Mouse (Mus musculus): ENCODE measurements at regions not wholly inside any gene's neighbourhood (a gene's known extent, or its start where the extent isn't known, plus 50 kb on each side); places are given as distances from the start of the nearest gene placed in this dataset.

DNA sequence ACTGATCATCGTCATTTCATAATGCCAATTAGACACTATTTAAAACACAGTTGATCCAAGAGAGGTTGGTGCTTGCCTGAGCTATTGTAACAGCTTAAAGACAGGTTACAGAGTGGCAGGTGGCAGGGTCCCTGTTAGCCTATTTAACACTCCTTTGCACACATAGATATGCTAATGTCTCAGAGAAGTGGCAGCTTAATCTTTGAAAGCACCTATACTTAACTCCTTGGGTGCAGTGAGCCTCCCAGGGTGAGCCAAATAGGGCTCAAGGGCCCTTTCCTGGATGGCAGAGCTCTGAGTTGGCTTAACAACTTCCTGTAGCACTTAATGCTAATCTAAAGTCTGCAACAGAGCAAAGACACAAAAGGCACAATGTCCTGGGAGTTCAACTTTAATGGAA is 1105.5 kb downstream of the Cntnap5b start:
- TF ChIP-seq POLR2A (IDR thresholded peaks at IDR 0.05; ENCODE audit: borderline replicate concordance, extremely low read depth, insufficient read depth, insufficient read length, poor library complexity, severe bottlenecking) (no peak), CTCF (IDR thresholded peaks at IDR 0.05; ENCODE audit: borderline replicate concordance, extremely low read depth, insufficient read depth, insufficient read length) (no peak)
- DNase-seq (ENCODE audit: low read depth), result peak; percentile 65

DNA sequence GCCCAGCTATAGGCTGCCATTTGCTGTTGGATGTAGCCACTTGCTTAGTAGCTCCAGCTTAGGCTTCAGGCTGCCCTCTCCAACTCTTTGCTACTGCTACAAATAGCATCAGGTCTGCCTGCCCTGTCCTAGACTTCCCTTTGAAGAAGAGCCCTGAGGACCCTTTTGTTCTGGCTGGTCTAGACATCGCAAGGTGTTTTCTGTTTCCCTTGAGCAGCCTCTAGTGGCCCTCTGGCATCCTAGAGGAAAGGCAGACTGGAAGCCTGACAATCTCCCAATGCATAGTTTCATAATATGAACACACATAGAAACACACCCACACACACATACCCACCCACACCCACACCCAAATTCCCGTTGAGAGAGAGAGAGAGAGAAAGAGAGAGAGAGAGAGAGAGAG is 1114.8 kb downstream of the Cntnap5b start:
- peak; percentile 6 for DNase-seq (ENCODE audit: low read depth)
- no peak for TF ChIP-seq POLR2A (IDR thresholded peaks at IDR 0.05; ENCODE audit: borderline replicate concordance, extremely low read depth, insufficient read depth, insufficient read length, poor library complexity, severe bottlenecking)
- TF ChIP-seq CTCF (IDR thresholded peaks at IDR 0.05; ENCODE audit: borderline replicate concordance, extremely low read depth, insufficient read depth, insufficient read length), result peak; percentile 17; the same call in 1 of the 2 replicates

DNA sequence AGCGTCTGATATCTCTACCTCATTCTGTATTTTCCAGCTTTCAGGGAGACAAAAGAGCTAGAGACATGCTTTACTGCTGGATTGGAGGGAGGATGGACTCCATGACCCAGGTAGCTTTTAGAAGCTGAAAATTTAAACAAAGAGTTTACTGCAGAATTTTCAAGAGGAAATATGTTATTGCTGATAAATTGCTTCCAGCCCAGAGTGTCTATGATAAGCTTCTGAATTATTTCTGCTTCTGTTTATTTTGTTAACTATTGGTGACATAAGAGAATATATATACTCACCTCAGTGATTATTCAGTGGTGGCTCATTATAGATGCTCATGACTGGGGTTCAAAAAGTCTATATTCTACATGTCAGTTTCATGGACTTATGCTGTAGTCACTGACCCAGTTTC is 1115.8 kb downstream of the Cntnap5b start:
- TF ChIP-seq POLR2A (IDR thresholded peaks at IDR 0.05; ENCODE audit: borderline replicate concordance, extremely low read depth, insufficient read depth, insufficient read length, poor library complexity, severe bottlenecking) (no peak), CTCF (IDR thresholded peaks at IDR 0.05; ENCODE audit: borderline replicate concordance, extremely low read depth, insufficient read depth, insufficient read length) (no peak)
- DNase-seq (ENCODE audit: low read depth), result no peak

DNA sequence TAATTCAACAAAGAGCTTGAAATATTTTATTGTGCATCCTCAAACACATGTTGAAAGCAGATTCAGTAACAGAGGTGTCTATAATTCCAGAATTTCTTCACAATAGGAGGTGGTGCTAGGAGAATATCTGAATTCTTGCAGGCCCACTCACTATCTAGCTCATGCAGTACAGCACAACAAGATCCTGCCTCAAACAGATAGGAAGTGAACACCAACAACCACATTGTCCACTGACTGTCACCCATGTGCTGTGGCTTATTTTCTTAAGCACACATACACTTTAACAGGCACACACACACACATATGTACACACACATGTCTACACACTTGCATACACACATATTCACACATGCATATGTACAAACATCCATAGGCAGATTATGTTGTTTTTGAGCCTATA is 1150.3 kb downstream of the Cntnap5b start:
- no peak for DNase-seq (ENCODE audit: low read depth)

DNA sequence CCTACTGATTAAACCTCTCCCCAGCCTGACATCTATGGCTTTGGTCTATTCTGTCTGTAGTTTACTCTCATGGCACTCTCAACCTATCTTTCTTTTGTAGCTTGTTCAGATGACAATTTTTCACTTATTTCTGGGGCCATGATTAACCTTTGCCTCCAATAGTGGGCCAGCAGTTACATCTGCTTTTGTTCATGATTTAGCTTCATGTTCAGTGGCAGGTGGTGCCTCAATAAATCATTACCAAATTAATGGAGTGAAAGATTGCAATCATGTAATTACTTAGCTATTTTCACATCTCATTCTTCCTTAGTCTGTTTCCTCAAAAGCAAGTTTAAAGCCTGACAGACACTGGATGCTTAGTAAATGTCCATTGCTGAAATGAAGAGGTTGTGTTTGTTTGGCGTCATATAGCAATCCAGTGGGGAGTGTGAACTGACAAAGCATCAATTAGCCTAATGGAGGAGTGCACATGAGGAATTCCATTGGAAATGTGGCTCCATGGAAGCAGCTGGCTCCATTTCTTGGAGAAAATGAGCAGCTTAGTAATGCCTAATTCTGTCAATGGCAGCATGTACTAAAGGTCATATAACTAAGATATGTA is 1155.7 kb downstream of the Cntnap5b start:
- peak; percentile 68 for DNase-seq (ENCODE audit: low read depth)
- TF ChIP-seq CTCF (IDR thresholded peaks at IDR 0.05; ENCODE audit: borderline replicate concordance, extremely low read depth, insufficient read depth, insufficient read length), result no peak
- no peak for TF ChIP-seq POLR2A (IDR thresholded peaks at IDR 0.05; ENCODE audit: borderline replicate concordance, extremely low read depth, insufficient read depth, insufficient read length, poor library complexity, severe bottlenecking)

More for the DNA sequence above, 1150.3 kb downstream of the Cntnap5b start:
- TF ChIP-seq POLR2A (IDR thresholded peaks at IDR 0.05; ENCODE audit: borderline replicate concordance, extremely low read depth, insufficient read depth, insufficient read length, poor library complexity, severe bottlenecking), result no peak
- TF ChIP-seq CTCF (IDR thresholded peaks at IDR 0.05; ENCODE audit: borderline replicate concordance, extremely low read depth, insufficient read depth, insufficient read length), result no peak

DNA sequence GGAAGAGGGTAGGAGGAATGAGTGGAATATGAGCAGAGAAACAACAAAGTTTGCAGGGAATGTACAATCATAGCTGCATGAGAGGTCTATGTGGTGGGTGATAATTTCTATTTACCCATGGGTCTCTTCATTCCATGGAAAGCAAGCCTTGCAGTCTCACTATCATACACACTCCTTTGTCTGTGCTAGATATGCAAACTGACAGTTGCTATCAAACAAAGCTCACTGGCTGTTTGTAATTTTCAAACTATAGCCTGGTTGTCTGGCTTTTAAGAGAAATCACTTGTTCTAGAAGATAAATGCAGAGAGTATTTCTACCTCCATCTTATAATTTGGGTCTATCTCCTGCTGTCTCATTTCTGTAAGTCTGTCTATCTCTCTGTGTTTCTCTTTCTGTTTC is 1194.7 kb downstream of the Cntnap5b start:
- TF ChIP-seq CTCF (IDR thresholded peaks at IDR 0.05; ENCODE audit: borderline replicate concordance, extremely low read depth, insufficient read depth, insufficient read length), result no peak
- no peak for TF ChIP-seq POLR2A (IDR thresholded peaks at IDR 0.05; ENCODE audit: borderline replicate concordance, extremely low read depth, insufficient read depth, insufficient read length, poor library complexity, severe bottlenecking)
- DNase-seq (ENCODE audit: low read depth), result no peak

DNA sequence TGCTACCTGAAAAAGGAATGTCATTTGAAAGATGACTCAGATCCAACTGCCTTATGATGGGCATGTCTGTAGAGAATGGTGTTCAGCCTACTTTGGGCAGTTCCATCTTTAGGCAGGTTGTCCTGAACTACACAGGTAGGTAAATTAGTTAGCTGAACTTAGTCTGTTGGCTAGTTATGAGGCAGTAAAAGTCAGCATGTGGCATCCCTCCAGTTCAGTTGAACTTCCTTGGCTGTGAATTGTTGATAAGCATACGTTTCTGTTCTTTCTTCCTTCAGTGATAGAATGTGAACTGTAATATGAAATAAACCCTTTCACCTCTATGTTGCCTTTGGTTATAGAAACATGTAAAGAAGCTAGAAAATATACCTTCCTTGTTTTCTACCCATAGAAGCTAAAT is 1198.8 kb downstream of the Cntnap5b start:
- TF ChIP-seq CTCF (IDR thresholded peaks at IDR 0.05; ENCODE audit: borderline replicate concordance, extremely low read depth, insufficient read depth, insufficient read length), result no peak
- no peak for TF ChIP-seq POLR2A (IDR thresholded peaks at IDR 0.05; ENCODE audit: borderline replicate concordance, extremely low read depth, insufficient read depth, insufficient read length, poor library complexity, severe bottlenecking)

DNA sequence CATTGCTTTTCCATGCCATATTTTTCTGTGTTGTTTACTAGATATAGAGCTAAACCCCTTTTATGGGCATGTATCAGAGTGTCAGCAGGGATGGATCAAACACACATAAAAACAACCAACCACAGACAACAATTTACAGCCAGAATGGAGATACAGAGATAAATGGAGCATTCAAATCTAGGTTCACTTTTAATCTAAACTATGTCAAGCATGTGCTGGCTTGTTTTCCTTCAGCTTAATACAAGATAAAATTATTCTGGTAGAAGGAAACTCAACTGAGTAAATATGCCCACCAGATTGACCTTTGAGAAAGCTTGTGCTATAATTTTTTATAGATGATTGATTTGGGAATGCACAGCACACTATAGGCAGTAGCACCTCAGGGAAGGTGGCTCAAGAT is 1199.7 kb downstream of the Cntnap5b start:
- DNase-seq (ENCODE audit: low read depth), result no peak
- TF ChIP-seq CTCF (IDR thresholded peaks at IDR 0.05; ENCODE audit: borderline replicate concordance, extremely low read depth, insufficient read depth, insufficient read length) (no peak), POLR2A (IDR thresholded peaks at IDR 0.05; ENCODE audit: borderline replicate concordance, extremely low read depth, insufficient read depth, insufficient read length, poor library complexity, severe bottlenecking) (no peak)

More for the DNA sequence above, 1198.8 kb downstream of the Cntnap5b start:
- DNase-seq (ENCODE audit: low read depth), result no peak

DNA sequence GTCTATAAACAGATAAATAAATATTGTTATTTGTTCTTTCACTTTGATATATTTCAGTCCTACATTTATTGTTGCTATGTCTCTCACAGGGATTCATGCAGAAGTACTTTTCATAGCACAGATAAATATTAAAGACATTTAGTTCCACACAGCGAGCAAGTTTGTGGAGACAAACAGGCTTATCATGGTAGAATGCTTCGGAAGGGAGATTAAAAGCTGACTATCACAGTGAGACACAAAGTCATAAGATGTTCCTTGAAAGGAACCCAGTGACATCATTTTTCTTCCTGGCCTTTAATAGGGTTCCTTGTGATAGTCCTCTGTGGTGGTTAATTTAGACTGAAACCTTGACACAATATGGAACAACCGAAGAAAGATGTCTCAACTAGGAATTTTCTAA is 1201.1 kb downstream of the Cntnap5b start:
- TF ChIP-seq CTCF (IDR thresholded peaks at IDR 0.05; ENCODE audit: borderline replicate concordance, extremely low read depth, insufficient read depth, insufficient read length), result no peak
- no peak for TF ChIP-seq POLR2A (IDR thresholded peaks at IDR 0.05; ENCODE audit: borderline replicate concordance, extremely low read depth, insufficient read depth, insufficient read length, poor library complexity, severe bottlenecking)
- DNase-seq (ENCODE audit: low read depth), result no peak

Measured in brain, embryonic 14.5 days (tissue).